Mouse (Mus musculus) heart, adult 2 months (tissue): ENCODE data around the gene Atrnl1. TPM values are rescaled to one million over a fixed set of nuclear protein-coding genes. Genes with fewer than 3 reads are reported as not detected.

Experiments used
- DNase-seq, 2 experiments: peaks; one replicate each; pipeline ENCODE4 v3.0.0; 2021
- H3K27ac ChIP-seq: fragments of 200-600 bp; 2 replicates; pipeline ENCODE4 v1.8.1; 2022
- H3K27me3 ChIP-seq: fragments of 200-500 bp; 2 replicates; pipeline ENCODE4 v1.6.1; 2012; ENCODE audit warnings: mild to moderate bottlenecking, low read length, inconsistent platforms, mixed read lengths; ENCODE audit not compliant: control insufficient read depth, insufficient read depth
- H3K36me3 ChIP-seq: fragments of 200-500 bp; 2 replicates; pipeline ENCODE4 v1.6.1; 2012; ENCODE audit warnings: low read length, inconsistent platforms; ENCODE audit not compliant: control insufficient read depth, insufficient read depth
- H3K4me1 ChIP-seq: fragments of 200-500 bp; 2 replicates; pipeline ENCODE4 v1.6.1; 2011; ENCODE audit warnings: low read length; ENCODE audit not compliant: control insufficient read depth, insufficient read depth
- H3K4me3 ChIP-seq: fragments of 200-600 bp; 2 replicates; pipeline ENCODE4 v1.8.1; 2022
- H3K79me2 ChIP-seq: fragments of 200-500 bp; replicated peaks from 2 replicates; pipeline ENCODE4 v1.6.1; 2012; ENCODE audit warnings: mild to moderate bottlenecking, inconsistent platforms, low read length, moderate library complexity, mixed read lengths; ENCODE audit not compliant: control insufficient read depth, insufficient read depth
- H3K9ac ChIP-seq: fragments of 200-500 bp; 2 replicates; pipeline ENCODE4 v1.6.1; 2012; ENCODE audit warnings: low read depth, mild to moderate bottlenecking, control low read depth, inconsistent platforms, low read length, mixed read lengths
- CTCF ChIP-seq: fragments of 200-600 bp; IDR thresholded peaks from 2 replicates; pipeline ENCODE4 v1.8.1; 2022; ENCODE audit warnings: antibody characterized with exemption, mild to moderate bottlenecking, moderate library complexity
- EP300 ChIP-seq: fragments of 200-500 bp; IDR thresholded peaks from 2 replicates; pipeline ENCODE4 v1.6.1; 2011; ENCODE audit warnings: low read depth, low read length, control low read depth; ENCODE audit not compliant: insufficient read depth
- POLR2A ChIP-seq: fragments of 200-500 bp; IDR thresholded peaks from 2 replicates; pipeline ENCODE4 v1.6.1; 2011; ENCODE audit warnings: mild to moderate bottlenecking, low read depth, low read length, control low read depth; ENCODE audit not compliant: insufficient read depth
- WGBS: fragments of 180-500 bp; shearing (Covaris S2); methylation state at CpG from one replicate; pipeline ENCODE4 v1.1.7; 2018; 5-methylcytosine and 5-hydroxymethylcytosine counted together
- intact Hi-C: fragments of 180-260 bp; cut with DNase I; formaldehyde crosslinking; loops from one replicate; pipeline ENCODE4 v1.15.1; 2025
- polyA plus RNA-seq: library from polyadenylated mRNA; depleted of rRNA; stranded (reverse); fragments of >200 nt; gene quantifications from 2 replicates; pipeline ENCODE4 v1.2.3, GENCODE M21; 2012
- total RNA-seq, 2 experiments: library from RNA; stranded (reverse); gene quantifications; 2 replicates each; pipeline ENCODE4 v1.2.3; 2021

Gene Atrnl1
- total and polyA plus RNA-seq, 3 experiments, result 6.3 to 14.2 (median 13.4) TPM

GRCm38 (mm10) chr19:57881927-57882326, 271.1 kb downstream of the Atrnl1 start:
- Histone ChIP-seq H3K27ac (no peak overlapping the region), H3K36me3 (no peaks in the 10 kb centered on the region), H3K79me2 (no peaks in the 10 kb centered on the region), H3K4me1 (no peaks in the 10 kb centered on the region), H3K27me3 (no peaks in the 10 kb centered on the region), H3K4me3 (no peak overlapping the region), H3K9ac (no peak overlapping the region)
- 87% methylated on average over 7 of the region's 7 CpGs for WGBS
- DNase-seq, result no peak
- intact Hi-C loops, result no loop called here
- no peak for TF ChIP-seq POLR2A

DNA sequence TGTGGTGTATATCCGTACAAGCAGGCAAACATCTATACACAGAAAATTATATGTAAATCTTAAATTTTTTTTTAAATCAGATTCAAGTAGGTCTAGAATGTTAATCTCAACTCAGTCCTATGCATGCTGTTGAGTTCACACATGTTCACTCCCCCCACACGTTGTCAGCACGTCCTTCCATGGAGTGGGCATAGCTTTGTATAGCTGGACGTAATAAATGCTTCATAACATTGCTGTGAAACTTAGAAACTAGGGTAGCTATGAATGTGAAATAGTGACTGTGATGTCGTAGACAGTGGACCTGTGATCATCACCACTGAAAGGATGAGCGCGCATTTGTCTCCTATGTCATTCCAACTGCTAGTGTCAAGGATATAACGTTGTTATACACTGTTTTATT, 278.0 kb downstream of the Atrnl1 start:
- Histone ChIP-seq H3K27ac (no peak overlapping the region), H3K79me2 (no peaks in the 10 kb centered on the region), H3K9ac (no peak overlapping the region), H3K4me1 (peaks cover 3% of the 10 kb centered on the region), H3K27me3 (no peaks in the 10 kb centered on the region), H3K36me3 (no peaks in the 10 kb centered on the region), H3K4me3 (no peak overlapping the region)
- intact Hi-C loops, result no loop called here
- DNase-seq, result no peak
- 95% methylated on average over 8 of the region's 8 CpGs for WGBS
- TF ChIP-seq CTCF (no peak), EP300 (no peak)

DNA sequence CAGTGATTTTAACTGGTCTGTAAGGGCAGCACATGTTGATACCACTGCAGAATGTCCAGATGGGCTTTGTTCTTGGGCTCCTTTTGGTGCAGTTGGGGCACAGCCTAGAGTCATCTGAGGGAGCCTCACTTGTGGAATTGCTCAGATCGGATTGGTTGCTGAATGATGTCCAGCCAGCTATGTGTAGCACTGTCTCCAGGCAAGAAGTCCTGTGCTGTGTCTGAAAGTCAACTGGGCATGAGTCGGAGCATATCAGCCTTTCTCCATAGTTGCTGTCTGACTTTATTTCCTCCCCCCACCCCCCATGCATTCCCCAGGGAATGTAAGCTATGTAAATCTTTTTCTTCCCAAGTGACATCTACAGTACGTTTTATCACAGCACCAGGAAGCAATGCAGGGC, 278.9 kb downstream of the Atrnl1 start:
- H3K27ac ChIP-seq, result no peak overlapping the region
- TF ChIP-seq CTCF, result no peak

DNA sequence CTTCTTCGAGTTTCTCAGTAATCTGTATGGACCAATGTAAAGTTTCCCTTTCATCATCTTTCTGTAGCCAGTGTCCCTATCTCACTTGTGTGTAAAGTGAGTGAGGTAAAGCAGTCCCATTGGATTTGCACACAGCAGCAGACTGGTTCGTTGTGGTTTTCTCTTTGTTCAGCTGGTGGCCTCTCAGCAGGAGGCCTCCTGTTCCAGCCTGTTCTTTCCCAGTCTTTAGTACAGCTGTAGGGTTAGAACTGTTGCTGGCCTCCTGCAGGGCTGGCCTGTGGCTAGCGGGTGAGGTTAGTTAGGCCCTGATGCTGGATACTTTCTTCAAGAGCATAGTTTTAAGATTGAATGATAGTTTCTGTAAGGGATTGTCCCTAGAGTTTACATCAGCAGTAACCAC, 280.1 kb downstream of the Atrnl1 start:
- 65% methylated on average over 3 of the region's 3 CpGs for WGBS

More for the DNA sequence above, 278.9 kb downstream of the Atrnl1 start:
- Histone ChIP-seq H3K36me3 (no peaks in the 10 kb centered on the region), H3K4me3 (no peak overlapping the region), H3K9ac (no peak overlapping the region), H3K27me3 (no peaks in the 10 kb centered on the region), H3K79me2 (no peaks in the 10 kb centered on the region), H3K4me1 (peaks cover 3% of the 10 kb centered on the region)
- no peak for DNase-seq
- intact Hi-C loops, result no loop called here
- WGBS, result 28% methylated on average over 3 of the region's 3 CpGs

DNA sequence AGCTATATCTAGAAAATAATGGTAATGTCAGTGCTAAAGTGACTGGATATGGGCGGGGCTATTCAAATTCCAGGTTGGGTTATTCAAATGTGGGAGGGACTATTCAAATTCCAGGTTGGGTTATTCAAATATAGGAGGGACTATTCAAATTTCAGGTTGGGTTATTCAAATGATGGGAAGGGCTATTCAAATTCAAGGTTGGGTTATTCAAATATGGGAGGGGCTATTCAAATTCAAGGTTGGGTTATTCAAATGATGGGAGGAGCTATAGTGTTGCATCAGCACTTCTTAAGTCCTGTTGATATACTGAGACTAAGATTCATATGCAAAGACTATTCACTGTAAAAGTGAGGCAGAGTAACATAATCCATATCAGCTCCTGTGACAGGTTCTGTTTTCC, 283.4 kb downstream of the Atrnl1 start:
- 69% methylated on average over 1 of the region's 1 CpGs for WGBS
- no peak for DNase-seq

More for the DNA sequence above, 280.1 kb downstream of the Atrnl1 start:
- Histone ChIP-seq H3K4me1 (peaks cover 3% of the 10 kb centered on the region), H3K27ac (no peak overlapping the region), H3K9ac (no peak overlapping the region), H3K4me3 (no peak overlapping the region), H3K27me3 (no peaks in the 10 kb centered on the region), H3K36me3 (no peaks in the 10 kb centered on the region), H3K79me2 (no peaks in the 10 kb centered on the region)
- DNase-seq, result no peak
- no peak for TF ChIP-seq CTCF
- intact Hi-C loops, result no loop called here

GRCm38 (mm10) chr19:57900037-57900436, 289.2 kb downstream of the Atrnl1 start:
- intact Hi-C loops, result no loop called here
- no peaks in the 10 kb centered on the region for H3K79me2 ChIP-seq
- H3K4me3 ChIP-seq, result no peak overlapping the region
- H3K27me3 ChIP-seq, result no peaks in the 10 kb centered on the region
- H3K36me3 ChIP-seq, result no peaks in the 10 kb centered on the region
- WGBS, result 79% methylated on average over 1 of the region's 1 CpGs
- DNase-seq, result no peak
- no peak overlapping the region for H3K9ac ChIP-seq
- TF ChIP-seq CTCF (peak; percentile 61), POLR2A (no peak)
- H3K27ac ChIP-seq, result no peak overlapping the region
- H3K4me1 ChIP-seq, result no peaks in the 10 kb centered on the region

More for the DNA sequence above, 283.4 kb downstream of the Atrnl1 start:
- Histone ChIP-seq H3K4me3 (no peak overlapping the region), H3K79me2 (no peaks in the 10 kb centered on the region), H3K36me3 (no peaks in the 10 kb centered on the region), H3K27ac (no peak overlapping the region), H3K4me1 (peaks cover 3% of the 10 kb centered on the region), H3K27me3 (no peaks in the 10 kb centered on the region), H3K9ac (no peak overlapping the region)
- TF ChIP-seq POLR2A, result no peak
- TF ChIP-seq CTCF, result no peak
- no peak for TF ChIP-seq EP300
- intact Hi-C loops, result no loop called here

GRCm38 (mm10) chr19:57909466-57909865, 298.6 kb downstream of the Atrnl1 start:
- Histone ChIP-seq H3K4me1 (no peaks in the 10 kb centered on the region), H3K27ac (no peak overlapping the region), H3K27me3 (no peaks in the 10 kb centered on the region), H3K36me3 (no peaks in the 10 kb centered on the region), H3K79me2 (no peaks in the 10 kb centered on the region), H3K4me3 (no peak overlapping the region), H3K9ac (no peak overlapping the region)
- TF ChIP-seq CTCF, result no peak
- no peak for TF ChIP-seq EP300
- TF ChIP-seq POLR2A, result no peak
- intact Hi-C loops, result no loop called here
- DNase-seq, result no peak
- WGBS, result 83% methylated on average over 6 of the region's 6 CpGs
